Mouse (Mus musculus): ENCODE data around the gene Prm3. TPM values are rescaled to one million over a fixed set of nuclear protein-coding genes. Genes with fewer than 3 reads are reported as not detected.

The Prm3 gene
- polyA plus RNA-seq (2014; fragmentation: Illumina TruSeq; extraction: RNeasy Lipid Tissue Mini Kit (QIAGEN cat#74804); ENCODE audit: low read depth, low replicate concordance): not detected

GRCm38 (mm10) chr16:10790702-10791101 lies at the start of gene Prm3:
Gene Prm3, minus strand, starts transcription at chr16:10790914.

GRCm38 (mm10) chr16:10834911-10835587 lies 44.3 kb upstream of the Prm3 start, which contains the start of gene Rmi2:
Gene Rmi2, plus strand, starts transcription at chr16:10835059.

GRCm38 (mm10) chr16:10812865-10813371 lies 22.2 kb upstream of the Prm3 start, which contains the start of gene Gm11172:
Gene Gm11172, plus strand, starts transcription at chr16:10812915.

GRCm38 (mm10) chr16:10805789-10806527 lies 15.2 kb upstream of the Prm3 start, which contains the start of gene Prm1:
Gene Prm1, minus strand, starts transcription at chr16:10805839.

GRCm38 (mm10) chr16:10796034-10796433 lies 5.3 kb upstream of the Prm3 start, which contains the start of gene Prm2:
Gene Prm2, minus strand, starts transcription at chr16:10796134.

GRCm38 (mm10) chr16:10788271-10788670 lies 2.4 kb downstream of the Prm3 start, which contains the start of gene Tnp2:
Gene Tnp2, minus strand, starts transcription at chr16:10788660.

GRCm38 (mm10) chr16:10785371-10786231 lies 5.1 kb downstream of the Prm3 start, which contains the start of gene Socs1:
Gene Socs1, minus strand, starts transcription at chr16:10785536.

Other genes with a start within 250 kb of the Prm3 start
- gene Dexi, start 247.9 kb downstream of the Prm3 start, polyA plus RNA-seq (2014; fragmentation: Illumina TruSeq; extraction: RNeasy Lipid Tissue Mini Kit (QIAGEN cat#74804); ENCODE audit: low read depth, low replicate concordance): 3.3 TPM
- 13.9 TPM for gene Clec16a, start 245.6 kb downstream of the Prm3 start, polyA plus RNA-seq (2014; fragmentation: Illumina TruSeq; extraction: RNeasy Lipid Tissue Mini Kit (QIAGEN cat#74804); ENCODE audit: low read depth, low replicate concordance)
- gene Socs1, start 5.4 kb downstream of the Prm3 start, polyA plus RNA-seq (2014; fragmentation: Illumina TruSeq; extraction: RNeasy Lipid Tissue Mini Kit (QIAGEN cat#74804); ENCODE audit: low read depth, low replicate concordance): 0.38 TPM
- not detected for gene Tnp2, start 2.3 kb downstream of the Prm3 start, polyA plus RNA-seq (2014; fragmentation: Illumina TruSeq; extraction: RNeasy Lipid Tissue Mini Kit (QIAGEN cat#74804); ENCODE audit: low read depth, low replicate concordance)
- not detected for gene Prm2, start 5.2 kb upstream of the Prm3 start, polyA plus RNA-seq (2014; fragmentation: Illumina TruSeq; extraction: RNeasy Lipid Tissue Mini Kit (QIAGEN cat#74804); ENCODE audit: low read depth, low replicate concordance)
- gene Prm1, start 14.9 kb upstream of the Prm3 start, polyA plus RNA-seq (2014; fragmentation: Illumina TruSeq; extraction: RNeasy Lipid Tissue Mini Kit (QIAGEN cat#74804); ENCODE audit: low read depth, low replicate concordance): not detected
- gene Gm11172, start 22.0 kb upstream of the Prm3 start, polyA plus RNA-seq (2014; fragmentation: Illumina TruSeq; extraction: RNeasy Lipid Tissue Mini Kit (QIAGEN cat#74804); ENCODE audit: low read depth, low replicate concordance): not detected
- gene Rmi2, start 44.1 kb upstream of the Prm3 start, polyA plus RNA-seq (2014; fragmentation: Illumina TruSeq; extraction: RNeasy Lipid Tissue Mini Kit (QIAGEN cat#74804); ENCODE audit: low read depth, low replicate concordance): 0.50 TPM

All from sigmoid colon, adult 10 weeks (tissue).